Mouse (Mus musculus) CH12F3 (cell line): Measurements from ENCODE around the gene Grk3.

ENCODE experiments used
- in situ Hi-C: fragments of 300-500 bp; cut with MboI; formaldehyde crosslinking; loops from 2 replicates; pipeline ENCODE4 v1.14.3; 2020; ENCODE audit warnings: low sequenced_read_pairs

The Grk3 gene

GRCm38 (mm10) chr5:112876846-112877390 is 138.7 kb downstream of the Grk3 start:
- in situ Hi-C loops: no loop called here

GRCm38 (mm10) chr5:112872999-112873398 is 142.6 kb downstream of the Grk3 start:
- in situ Hi-C loops: no loop called here

GRCm38 (mm10) chr5:112870729-112871128 is 144.9 kb downstream of the Grk3 start:
- in situ Hi-C loops: no loop called here

GRCm38 (mm10) chr5:112868620-112869019 is 147.0 kb downstream of the Grk3 start:
- in situ Hi-C loops: no loop called here

GRCm38 (mm10) chr5:112864719-112865367 is 150.7 kb downstream of the Grk3 start:
- in situ Hi-C loops: no loop called here
